Mouse (Mus musculus) liver, adult 2 months (tissue): ENCODE data around the gene Hibch.

Experiments
- CTCF ChIP-seq: fragments of 200-500 bp; IDR thresholded peaks from 2 replicates; pipeline ENCODE4 v1.5.1; 2011; ENCODE audit warnings: low read depth, low read length, control low read depth
- POLR2A ChIP-seq: fragments of 200-500 bp; IDR thresholded peaks from 2 replicates; pipeline ENCODE4 v1.6.1; 2011; ENCODE audit warnings: low read length, control low read depth; ENCODE audit not compliant: insufficient read depth; ENCODE audit errors: extremely low read depth

DNA sequence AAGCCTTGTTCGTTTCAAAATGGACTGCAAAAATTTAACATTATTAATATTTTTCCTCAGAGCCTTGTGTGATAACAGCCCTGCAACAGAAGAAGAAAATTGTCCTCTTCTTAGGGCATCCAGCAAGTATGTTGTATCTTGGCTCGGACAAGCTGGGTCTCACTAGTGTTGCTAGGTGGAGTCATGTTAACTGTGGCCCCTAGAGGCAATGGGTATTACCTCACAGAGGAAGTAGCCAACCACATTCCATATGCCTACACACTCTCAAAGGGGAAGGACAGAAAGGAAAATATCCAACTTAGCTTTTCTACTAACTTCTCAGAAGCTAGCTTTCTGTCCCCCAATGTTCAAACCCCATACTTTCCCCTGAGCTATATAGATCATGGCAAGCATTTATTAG lies 118.4 kb downstream of the Hibch start:
- TF ChIP-seq CTCF (no peak), POLR2A (no peak)
